Mouse (Mus musculus) thymus, adult 2 months (tissue): ENCODE results near the gene Camkk1.

ENCODE experiments used
- CTCF ChIP-seq: fragments of 200-500 bp; IDR thresholded peaks from 2 replicates; pipeline ENCODE4 v1.5.1; 2012; ENCODE audit warnings: mild to moderate bottlenecking, control low read depth, low read length, moderate library complexity, borderline replicate concordance; ENCODE audit not compliant: control insufficient read depth, poor library complexity, insufficient read depth; ENCODE audit errors: extremely low read depth
- POLR2A ChIP-seq: fragments of 200-500 bp; IDR thresholded peaks from 2 replicates; pipeline ENCODE4 v1.6.1; 2012; ENCODE audit warnings: mild to moderate bottlenecking, low read length, control low read depth, moderate library complexity; ENCODE audit not compliant: control insufficient read depth, poor library complexity, insufficient read depth; ENCODE audit errors: extremely low read depth

DNA sequence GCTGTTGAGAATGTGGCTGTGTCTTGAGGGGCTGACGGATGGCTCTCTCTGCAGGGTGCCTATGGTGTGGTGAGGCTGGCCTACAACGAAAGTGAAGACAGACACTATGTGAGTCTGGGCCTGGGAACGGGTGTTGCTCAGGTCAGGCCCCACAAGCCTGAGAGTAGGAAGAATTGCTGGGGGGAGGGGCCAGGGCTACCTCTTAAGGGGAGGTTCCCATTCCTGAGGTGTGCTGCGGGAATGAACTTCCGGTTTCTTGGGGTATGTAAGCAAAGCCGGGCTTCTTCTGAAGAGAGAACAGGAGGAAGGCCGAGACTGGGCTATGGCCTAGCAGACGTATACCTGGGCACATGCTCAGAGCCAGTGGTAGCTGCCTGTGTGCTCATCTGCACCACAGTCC is 8.2 kb downstream of the Camkk1 start:
- no peak for TF ChIP-seq CTCF
- no peak for TF ChIP-seq POLR2A
